Mouse (Mus musculus) hindbrain, embryonic 16.5 days (tissue): Measurements from ENCODE around the gene Phf23. TPM values are rescaled to one million over a fixed set of nuclear protein-coding genes. Genes with fewer than 3 reads are reported as not detected.

Experiments used
- ATAC-seq: fragments of 200-750 bp; cut with Nextera tagmentation; 2 replicates; pipeline ENCODE4 v1.8.0; 2017; ENCODE audit warnings: moderate TSS enrichment, moderate library complexity
- H3K27ac ChIP-seq: fragments of 300-500 bp; sonication (generic); 2 replicates; pipeline ENCODE4 v1.5.1; 2014; ENCODE audit warnings: low read depth, mild to moderate bottlenecking, control low read depth, low read length, moderate library complexity
- H3K27me3 ChIP-seq: fragments of 300-500 bp; sonication (generic); replicated peaks from 2 replicates; pipeline ENCODE4 v1.6.1; 2014; ENCODE audit warnings: low read length; ENCODE audit not compliant: control insufficient read depth, insufficient read depth
- H3K36me3 ChIP-seq: fragments of 300-500 bp; sonication (generic); 2 replicates; pipeline ENCODE4 v1.6.1; 2014; ENCODE audit warnings: mild to moderate bottlenecking, low read length, moderate library complexity, mixed read lengths; ENCODE audit not compliant: control insufficient read depth, insufficient read depth
- H3K4me1 ChIP-seq: fragments of 300-500 bp; sonication (generic); 2 replicates; pipeline ENCODE4 v1.6.1; 2014; ENCODE audit warnings: low read depth, low read length; ENCODE audit not compliant: control insufficient read depth, insufficient read depth
- H3K4me2 ChIP-seq: fragments of 300-500 bp; sonication (generic); 2 replicates; pipeline ENCODE4 v1.6.1; 2014; ENCODE audit warnings: mild to moderate bottlenecking, low read length, control low read depth, moderate library complexity
- H3K4me3 ChIP-seq: fragments of 300-500 bp; sonication (generic); 2 replicates; pipeline ENCODE4 v1.5.1; 2014; ENCODE audit warnings: mild to moderate bottlenecking, low read length, control low read depth, moderate library complexity
- H3K9ac ChIP-seq: fragments of 300-500 bp; sonication (generic); 2 replicates; pipeline ENCODE4 v1.6.1; 2014; ENCODE audit warnings: low read depth, mild to moderate bottlenecking, control low read depth, low read length, moderate library complexity
- H3K9me3 ChIP-seq: fragments of 300-500 bp; sonication (generic); 2 replicates; pipeline ENCODE4 v1.6.1; 2014; ENCODE audit warnings: mild to moderate bottlenecking, low read length, moderate library complexity; ENCODE audit not compliant: control insufficient read depth
- WGBS: fragments of 180-500 bp; shearing (Covaris S2); extraction: QIAGEN DNeasy Blood & Tissue Kit; methylation state at CpG from one replicate; pipeline ENCODE4 v1.1.7; 2014; 5-methylcytosine and 5-hydroxymethylcytosine counted together
- polyA plus RNA-seq: library from polyadenylated mRNA; unstranded; fragments of >200 nt; fragmentation: Nextera tagmentation; extraction: Ambion mirVana; gene quantifications from 2 replicates; pipeline ENCODE4 v1.2.1, GENCODE M21; 2015

The Phf23 gene
- polyA plus RNA-seq, 1 experiment from 2014 or later = 54.2 TPM

- H3K9ac ChIP-seq = no peak overlapping the region
- 89% methylated on average over 4 of the region's 4 CpGs for WGBS
- no peaks in the 10 kb centered on the region for H3K9me3 ChIP-seq
- no peak for ATAC-seq
- no peak overlapping the region for H3K4me3 ChIP-seq
- no peak overlapping the region for H3K27ac ChIP-seq
- peaks cover 20% of the 10 kb centered on the region for H3K36me3 ChIP-seq
- H3K27me3 ChIP-seq = peaks cover 36% of the 10 kb centered on the region
- no peak overlapping the region for H3K4me2 ChIP-seq
- peaks cover 8% of the 10 kb centered on the region for H3K4me1 ChIP-seq
Observed at GRCm38 (mm10) chr11:69968793-69969192, 26.8 kb upstream of the Phf23 start.

- Histone ChIP-seq H3K9me3 (no peaks in the 10 kb centered on the region), H3K27me3 (peaks cover 22% of the 10 kb centered on the region), H3K4me2 (no peak overlapping the region), H3K27ac (no peak overlapping the region), H3K9ac (no peak overlapping the region), H3K36me3 (peaks cover 25% of the 10 kb centered on the region), H3K4me1 (peaks cover 7% of the 10 kb centered on the region), H3K4me3 (no peak overlapping the region)
- no peak for ATAC-seq
- 89% methylated on average over 6 of the region's 6 CpGs for WGBS
Observed at GRCm38 (mm10) chr11:69970222-69970621, 25.4 kb upstream of the Phf23 start.

- Histone ChIP-seq H3K9me3 (no peaks in the 10 kb centered on the region), H3K9ac (no peak overlapping the region), H3K4me2 (no peak overlapping the region), H3K36me3 (peaks cover 25% of the 10 kb centered on the region), H3K4me1 (peaks cover 4% of the 10 kb centered on the region), H3K4me3 (no peak overlapping the region), H3K27me3 (peaks cover 19% of the 10 kb centered on the region), H3K27ac (no peak overlapping the region)
- 87% methylated on average over 3 of the region's 3 CpGs for WGBS
- ATAC-seq = no peak
Observed at GRCm38 (mm10) chr11:69970775-69971174, 24.8 kb upstream of the Phf23 start.

GRCm38 (mm10) chr11:69974907-69975306 is 20.7 kb upstream of the Phf23 start:
- ATAC-seq = no peak
- Histone ChIP-seq H3K27me3 (no peaks in the 10 kb centered on the region), H3K36me3 (peaks cover 21% of the 10 kb centered on the region), H3K9ac (no peak overlapping the region), H3K9me3 (no peaks in the 10 kb centered on the region), H3K4me2 (no peak overlapping the region), H3K27ac (no peak overlapping the region), H3K4me3 (no peak overlapping the region), H3K4me1 (peaks cover 10% of the 10 kb centered on the region)
- WGBS = 92% methylated on average over 2 of the region's 2 CpGs

GRCm38 (mm10) chr11:69976271-69976670 is 19.3 kb upstream of the Phf23 start:
- H3K4me1 ChIP-seq = peaks cover 10% of the 10 kb centered on the region
- no peak overlapping the region for H3K4me3 ChIP-seq
- ATAC-seq = no peak
- no peak overlapping the region for H3K4me2 ChIP-seq
- no peak overlapping the region for H3K27ac ChIP-seq
- H3K36me3 ChIP-seq = peaks cover 14% of the 10 kb centered on the region
- no peaks in the 10 kb centered on the region for H3K9me3 ChIP-seq
- no peaks in the 10 kb centered on the region for H3K27me3 ChIP-seq
- WGBS = 89% methylated on average over 4 of the region's 4 CpGs
- no peak overlapping the region for H3K9ac ChIP-seq

GRCm38 (mm10) chr11:69979827-69980195 is 15.8 kb upstream of the Phf23 start:
- H3K27ac ChIP-seq = peak overlapping the region; percentile 99
- WGBS = 2% methylated on average over 16 of the region's 16 CpGs

GRCm38 (mm10) chr11:69980196-69981140 is 15.1 kb upstream of the Phf23 start:
- Histone ChIP-seq H3K4me1 (peaks cover 30% of the 10 kb centered on the region), H3K36me3 (peaks cover 16% of the 10 kb centered on the region), H3K9me3 (no peaks in the 10 kb centered on the region), H3K27ac (peak overlapping the region; percentile 99), H3K9ac (peak overlapping the region; percentile 96), H3K27me3 (no peaks in the 10 kb centered on the region), H3K4me3 (peak overlapping the region; percentile 90), H3K4me2 (peak overlapping the region; percentile 91)
- peak; percentile 94 for ATAC-seq
- under 1% methylated on average over 44 of the region's 60 CpGs for WGBS

More at GRCm38 (mm10) chr11:69979827-69980195, 15.8 kb upstream of the Phf23 start:
- Histone ChIP-seq H3K9ac (peak overlapping the region; percentile 82), H3K9me3 (no peaks in the 10 kb centered on the region), H3K27me3 (no peaks in the 10 kb centered on the region), H3K36me3 (peaks cover 14% of the 10 kb centered on the region), H3K4me3 (peak overlapping the region; percentile 90), H3K4me2 (peak overlapping the region; percentile 91), H3K4me1 (peaks cover 30% of the 10 kb centered on the region)
- peak; percentile 1; the same call in 1 of the 2 replicates for ATAC-seq

GRCm38 (mm10) chr11:69981141-69981762 is 14.3 kb upstream of the Phf23 start, which contains the start of gene Ctdnep1:
TSS of gene Ctdnep1 (plus strand) at chr11:69981156.
- Histone ChIP-seq H3K9ac (peak within 1 kb of the TSS; percentile 96), H3K4me2 (peak within 1 kb of the TSS; percentile 91), H3K9me3 (no peaks in the 10 kb centered on the region), H3K36me3 (peaks cover 17% of the 10 kb centered on the region), H3K27me3 (no peaks in the 10 kb centered on the region), H3K4me1 (peaks cover 30% of the 10 kb centered on the region), H3K4me3 (peak within 1 kb of the TSS; percentile 90), H3K27ac (peak within 1 kb of the TSS; percentile 99)
- 0% methylated on average over 31 of the region's 43 CpGs for WGBS
- ATAC-seq = peak; percentile 36; the same call in 1 of the 2 replicates

GRCm38 (mm10) chr11:69982225-69982624 is 13.4 kb upstream of the Phf23 start, which contains the start of gene Elp5:
TSS of gene Elp5 (minus strand) at chr11:69982517.
- Histone ChIP-seq H3K9me3 (no peaks in the 10 kb centered on the region), H3K4me3 (peak within 1 kb of the TSS; percentile 90), H3K9ac (peak within 1 kb of the TSS; percentile 96), H3K4me2 (peak within 1 kb of the TSS; percentile 91), H3K36me3 (peaks cover 16% of the 10 kb centered on the region), H3K27me3 (no peaks in the 10 kb centered on the region), H3K27ac (peak within 1 kb of the TSS; percentile 99), H3K4me1 (peaks cover 30% of the 10 kb centered on the region)
- no peak for ATAC-seq
- 64% methylated on average over 8 of the region's 8 CpGs for WGBS
